Mouse (Mus musculus): ENCODE measurements around the gene Notch1.

DNA sequence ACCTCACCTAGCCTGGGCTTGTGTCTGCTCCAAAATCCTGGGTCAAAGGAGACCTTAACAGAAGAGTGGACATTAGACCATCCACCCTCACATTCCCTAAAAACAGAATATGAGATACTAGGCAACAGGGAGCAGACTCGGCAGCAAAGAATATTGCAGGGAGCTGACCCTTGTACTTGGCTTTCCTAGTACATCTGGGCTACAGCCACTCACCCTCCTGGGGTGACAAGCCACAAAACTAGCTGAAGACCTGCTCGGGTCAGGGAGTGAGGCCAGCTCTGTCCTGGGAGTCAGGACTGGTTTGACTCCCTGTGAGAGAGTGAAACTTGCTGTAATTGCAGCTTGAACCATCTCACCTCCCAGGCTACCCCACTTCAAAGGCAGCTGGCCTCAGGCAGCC, 23.1 kb upstream of the Notch1 start:
- TF ChIP-seq CTCF (conservative IDR thresholded peaks at IDR 0.05; ENCODE audit: insufficient read depth, insufficient read length, low read depth, low read length) (no peak), POLR2A (IDR thresholded peaks at IDR 0.05; ENCODE audit: low read depth, low read length) (no peak)

Measured in kidney, adult 2 months (tissue).